Mouse (Mus musculus) thymus, adult 2 months (tissue): Measurements from ENCODE around the gene Zmym6.

Experiments
- CTCF ChIP-seq: fragments of 200-500 bp; IDR thresholded peaks from 2 replicates; pipeline ENCODE4 v1.5.1; 2012; ENCODE audit warnings: mild to moderate bottlenecking, control low read depth, low read length, moderate library complexity, borderline replicate concordance; ENCODE audit not compliant: control insufficient read depth, poor library complexity, insufficient read depth; ENCODE audit errors: extremely low read depth
- POLR2A ChIP-seq: fragments of 200-500 bp; IDR thresholded peaks from 2 replicates; pipeline ENCODE4 v1.6.1; 2012; ENCODE audit warnings: mild to moderate bottlenecking, low read length, control low read depth, moderate library complexity; ENCODE audit not compliant: control insufficient read depth, poor library complexity, insufficient read depth; ENCODE audit errors: extremely low read depth

DNA sequence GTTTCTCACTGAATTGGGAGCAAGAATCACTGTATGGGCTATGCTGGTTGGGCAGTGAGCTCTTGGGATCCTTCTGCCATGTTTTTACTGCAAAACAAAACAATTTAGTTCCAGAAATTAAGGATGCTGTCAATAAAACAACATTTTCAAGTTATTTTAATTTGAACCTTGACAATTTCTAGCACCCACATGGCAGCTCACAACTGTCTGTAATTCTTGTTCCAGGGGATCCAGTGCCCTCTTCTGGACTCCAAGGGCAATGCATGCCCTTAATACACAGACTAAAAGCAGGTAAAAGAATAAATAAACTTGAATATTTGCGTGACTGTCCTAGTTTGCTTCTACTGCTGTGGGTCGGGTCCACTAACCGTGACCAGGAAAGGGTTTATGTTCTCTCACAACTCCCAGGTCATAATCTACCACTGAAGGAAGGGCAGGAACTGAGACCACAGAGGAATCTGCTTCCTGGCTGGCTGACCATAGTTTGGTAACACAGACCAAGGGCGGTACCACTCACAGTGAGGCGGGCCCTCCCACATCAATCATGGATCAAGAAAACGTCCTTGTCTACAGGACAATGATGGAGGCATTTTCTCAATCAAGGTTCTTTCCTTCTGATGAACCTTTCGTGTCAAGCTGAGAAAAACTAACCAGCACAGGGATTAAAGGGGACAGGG, 22.5 kb upstream of the Zmym6 start:
- TF ChIP-seq POLR2A (no peak), CTCF (no peak)
